Mouse (Mus musculus) testis, adult 2 months (tissue): ENCODE measurements at regions not wholly inside any gene's neighbourhood (a gene's known extent, or its start where the extent isn't known, plus 50 kb on each side); places are given as distances from the start of the nearest gene placed in this dataset.

Source experiments
- H3K27ac ChIP-seq: fragments of 200-500 bp; 2 replicates; pipeline ENCODE4 v1.5.1; 2012; ENCODE audit warnings: low read depth, low read length; ENCODE audit not compliant: control insufficient read depth, insufficient read depth
- H3K27me3 ChIP-seq: fragments of 200-500 bp; 2 replicates; pipeline ENCODE4 v1.6.1; 2012; ENCODE audit warnings: mild to moderate bottlenecking, low read length, moderate library complexity; ENCODE audit not compliant: control insufficient read depth, insufficient read depth
- H3K36me3 ChIP-seq: fragments of 200-500 bp; 2 replicates; pipeline ENCODE4 v1.6.1; 2012; ENCODE audit warnings: mild to moderate bottlenecking, low read length; ENCODE audit not compliant: control insufficient read depth, insufficient read depth
- H3K4me1 ChIP-seq: fragments of 200-500 bp; 2 replicates; pipeline ENCODE4 v1.6.1; 2012; ENCODE audit warnings: low read length; ENCODE audit not compliant: control insufficient read depth, insufficient read depth
- H3K4me3 ChIP-seq: fragments of 200-500 bp; 2 replicates; pipeline ENCODE4 v1.5.1; 2012; ENCODE audit warnings: low read depth, mild to moderate bottlenecking, low read length, moderate library complexity, mixed read lengths; ENCODE audit not compliant: control insufficient read depth
- CTCF ChIP-seq: fragments of 200-500 bp; IDR thresholded peaks from 2 replicates; pipeline ENCODE4 v1.5.1; 2012; ENCODE audit warnings: low read depth, mild to moderate bottlenecking, inconsistent platforms, low read length, moderate library complexity; ENCODE audit not compliant: control insufficient read depth, insufficient read depth, insufficient replicate concordance
- POLR2A ChIP-seq: fragments of 200-500 bp; IDR thresholded peaks from 2 replicates; pipeline ENCODE4 v1.6.1; 2012; ENCODE audit warnings: low read depth, mild to moderate bottlenecking, inconsistent platforms, low read length, moderate library complexity; ENCODE audit not compliant: control insufficient read depth

- no peaks in the 10 kb centered on the region for H3K36me3 ChIP-seq
- H3K27me3 ChIP-seq, result no peaks in the 10 kb centered on the region
These were observed 114.0 kb upstream of the Nxt1 start for GRCm38 (mm10) chr2:148558365-148558764.

DNA sequence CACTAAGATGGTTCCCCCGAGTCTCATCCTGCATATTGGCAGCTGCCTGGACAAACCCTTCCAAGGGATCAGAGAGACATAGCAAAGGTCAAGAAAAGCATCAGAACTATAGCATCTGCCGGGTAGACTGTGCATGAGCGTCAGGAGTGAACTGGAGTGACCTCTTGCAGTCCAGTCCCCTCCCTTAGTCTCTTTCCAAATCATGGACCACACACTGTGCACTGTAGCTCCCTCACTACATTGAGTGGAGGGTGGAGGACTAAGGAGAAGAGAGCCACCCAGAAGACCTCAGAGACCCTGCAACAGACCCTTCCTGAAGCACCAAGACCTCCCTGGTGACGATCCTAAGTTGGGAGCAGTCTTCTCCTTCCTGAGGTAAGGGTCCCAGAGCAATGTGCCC, 107.8 kb upstream of the Cd93 start:
- Histone ChIP-seq H3K27ac (no peak overlapping the region), H3K36me3 (no peaks in the 10 kb centered on the region), H3K27me3 (no peaks in the 10 kb centered on the region), H3K4me1 (no peaks in the 10 kb centered on the region), H3K4me3 (no peak overlapping the region)
- TF ChIP-seq POLR2A, result no peak
- no peak for TF ChIP-seq CTCF

More at GRCm38 (mm10) chr2:148558365-148558764, 114.0 kb upstream of the Nxt1 start:
- H3K4me3 ChIP-seq, result no peak overlapping the region
- H3K4me1 ChIP-seq, result no peaks in the 10 kb centered on the region
- TF ChIP-seq POLR2A (no peak), CTCF (no peak)
- H3K27ac ChIP-seq, result no peak overlapping the region

GRCm38 (mm10) chr2:148549618-148550017, 106.3 kb upstream of the Cd93 start:
- H3K27ac ChIP-seq, result no peak overlapping the region
- TF ChIP-seq POLR2A, result no peak
- TF ChIP-seq CTCF, result no peak
- H3K27me3 ChIP-seq, result no peaks in the 10 kb centered on the region
- H3K4me3 ChIP-seq, result no peak overlapping the region
- no peaks in the 10 kb centered on the region for H3K36me3 ChIP-seq
- no peaks in the 10 kb centered on the region for H3K4me1 ChIP-seq

GRCm38 (mm10) chr2:148542340-148542739, 99.0 kb upstream of the Cd93 start:
- H3K4me1 ChIP-seq, result no peaks in the 10 kb centered on the region
- no peak overlapping the region; the same call in 1 of the 2 replicates for H3K27ac ChIP-seq
- H3K27me3 ChIP-seq, result no peaks in the 10 kb centered on the region
- no peak overlapping the region for H3K4me3 ChIP-seq
- TF ChIP-seq CTCF, result no peak
- no peak for TF ChIP-seq POLR2A
- no peaks in the 10 kb centered on the region for H3K36me3 ChIP-seq

- Histone ChIP-seq H3K4me3 (no peak overlapping the region), H3K4me1 (no peaks in the 10 kb centered on the region), H3K27me3 (no peaks in the 10 kb centered on the region), H3K27ac (no peak overlapping the region), H3K36me3 (no peaks in the 10 kb centered on the region)
- TF ChIP-seq CTCF (no peak), POLR2A (no peak)
These were observed 94.6 kb upstream of the Cd93 start for GRCm38 (mm10) chr2:148537914-148538510.

DNA sequence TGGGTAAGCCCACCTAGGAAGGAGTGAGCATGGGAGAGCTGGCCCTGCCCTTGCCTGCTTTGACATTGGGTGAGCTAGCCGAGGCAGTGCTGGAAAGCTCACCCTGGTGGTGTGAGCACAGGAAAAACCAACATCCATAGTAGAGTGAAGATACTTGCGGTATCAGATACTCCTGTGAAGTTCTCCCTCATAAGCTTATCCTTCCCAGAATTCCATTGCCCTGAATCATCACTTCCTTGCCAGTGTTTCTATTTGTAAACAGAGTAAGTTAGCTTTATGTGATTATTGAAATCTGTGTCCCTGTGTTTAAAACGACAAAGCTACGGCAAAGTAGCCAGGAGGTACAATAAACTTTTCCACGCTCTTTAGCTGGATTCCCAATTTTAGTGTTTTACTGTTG, 93.9 kb upstream of the Cd93 start:
- TF ChIP-seq POLR2A, result no peak
- TF ChIP-seq CTCF, result no peak
- Histone ChIP-seq H3K4me1 (no peaks in the 10 kb centered on the region), H3K4me3 (no peak overlapping the region), H3K27me3 (no peaks in the 10 kb centered on the region), H3K36me3 (no peaks in the 10 kb centered on the region), H3K27ac (no peak overlapping the region)

DNA sequence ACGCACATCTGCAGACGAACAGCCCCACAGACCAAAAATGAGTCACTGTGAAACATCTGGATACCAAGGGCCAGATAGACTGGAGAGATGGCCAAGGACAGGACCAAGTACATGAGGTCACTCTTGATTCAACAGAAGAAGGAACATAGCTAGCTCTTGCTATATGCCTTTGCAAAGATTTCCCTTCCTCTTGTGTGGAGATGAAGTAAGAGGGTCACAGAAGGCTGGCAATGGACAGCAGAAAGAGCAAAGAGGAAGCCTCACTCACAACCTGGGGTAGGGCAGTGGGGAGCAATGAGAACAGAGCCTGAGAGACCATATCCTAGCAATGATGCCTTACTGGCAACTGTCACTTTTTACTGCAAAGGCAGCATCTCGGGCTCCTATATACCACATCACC, 93.2 kb upstream of the Cd93 start:
- no peaks in the 10 kb centered on the region for H3K4me1 ChIP-seq
- no peaks in the 10 kb centered on the region for H3K27me3 ChIP-seq
- TF ChIP-seq CTCF, result no peak
- TF ChIP-seq POLR2A, result no peak
- no peaks in the 10 kb centered on the region for H3K36me3 ChIP-seq
- H3K27ac ChIP-seq, result no peak overlapping the region
- H3K4me3 ChIP-seq, result no peak overlapping the region

DNA sequence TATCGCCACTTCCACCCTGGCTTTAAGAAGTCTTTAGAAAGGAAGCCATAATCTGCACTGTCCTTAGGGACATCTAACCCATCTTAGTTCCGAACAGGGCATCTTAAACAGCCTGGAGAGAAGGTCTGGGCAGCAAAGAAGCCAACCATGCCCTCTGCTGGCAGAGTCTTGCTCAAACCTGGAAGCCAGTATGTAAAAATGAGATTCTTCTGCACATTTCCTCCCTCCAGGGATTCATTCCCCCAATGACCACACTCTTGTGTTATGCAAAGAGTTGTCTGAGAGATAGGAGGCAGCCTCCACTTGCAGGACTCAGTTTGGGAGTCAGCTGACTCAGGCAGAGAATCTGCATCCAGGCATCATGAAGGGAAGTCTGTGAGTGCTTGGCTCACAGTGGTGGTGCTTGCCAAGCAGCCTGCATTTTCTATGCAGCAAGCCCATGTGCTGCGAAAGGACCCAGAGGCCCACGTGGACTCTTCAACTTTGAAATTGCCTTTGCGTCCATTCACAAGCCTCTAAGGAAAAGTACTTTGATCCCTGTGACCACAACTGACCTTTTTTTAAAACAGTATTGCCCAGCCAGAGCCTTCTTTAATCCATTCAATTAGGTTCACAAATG, 92.3 kb upstream of the Cd93 start:
- Histone ChIP-seq H3K27me3 (no peaks in the 10 kb centered on the region), H3K36me3 (no peaks in the 10 kb centered on the region), H3K4me1 (no peaks in the 10 kb centered on the region), H3K4me3 (no peak overlapping the region), H3K27ac (no peak overlapping the region)
- TF ChIP-seq CTCF, result peak; percentile 32; the same call in 1 of the 2 replicates
- no peak for TF ChIP-seq POLR2A
